Mouse (Mus musculus) embryo, embryonic 10.5 days (tissue): ENCODE measurements around the gene Gm10488.
"Not testable (repeated sequence)": the region's sequence is repeated elsewhere in the genome, so short reads cannot be mapped to it uniquely, and the experiment has no call there.

Experiments
- DNase-seq: peaks from one replicate; pipeline ENCODE4 v3.0.0-alpha.2; 2015; ENCODE audit warnings: low spot score

Gene Gm10488

DNA sequence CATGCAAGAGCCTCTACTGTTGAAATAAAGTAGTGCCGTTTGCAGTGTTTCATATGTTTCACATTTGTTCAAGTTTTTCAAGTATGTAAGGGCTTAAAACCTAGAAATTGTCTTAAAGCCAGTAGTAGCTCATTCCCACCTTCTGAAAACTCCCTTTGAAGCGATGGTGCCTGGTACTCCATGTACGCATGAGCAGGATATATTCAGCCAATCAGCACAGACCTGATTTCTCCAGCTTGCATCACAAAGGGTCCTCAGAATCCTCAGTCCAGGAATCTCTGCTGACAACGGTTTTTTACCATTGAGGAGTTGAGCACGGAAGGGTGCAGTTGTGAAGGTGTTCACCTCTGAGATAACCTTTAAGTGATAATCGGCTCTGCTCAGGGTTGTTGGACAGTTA, at the start of gene Gm10488:
Gm10488 (plus strand) TSS at position 301 of the 400 bp plus-strand sequence.
- DNase-seq = not testable (repeated sequence)
